Mouse (Mus musculus) macrophage (primary cell): ENCODE results near the gene Stip1. TPM values are rescaled to one million over a fixed set of nuclear protein-coding genes. Genes with fewer than 3 reads are reported as not detected.

ENCODE experiments used
- H3K27ac ChIP-seq: fragments of 350-480 bp; formaldehyde crosslinking; 2 replicates; pipeline ENCODE4 v1.9.0; 2021
- H3K36me3 ChIP-seq: fragments of 350-480 bp; formaldehyde crosslinking; 2 replicates; pipeline ENCODE4 v1.9.0; 2021; ENCODE audit errors: inconsistent target
- H3K4me3 ChIP-seq: fragments of 350-480 bp; formaldehyde crosslinking; 2 replicates; pipeline ENCODE4 v1.9.0; 2021; ENCODE audit errors: inconsistent target
- H3K79me2 ChIP-seq: fragments of 350-480 bp; formaldehyde crosslinking; 2 replicates; pipeline ENCODE4 v1.9.0; 2021; ENCODE audit errors: inconsistent target
- WGBS: methylation state at CpG from one replicate; pipeline ENCODE4 v1.1.7; 2026; ENCODE audit warnings: inconsistent platforms; ENCODE audit not compliant: missing documents; 5-methylcytosine and 5-hydroxymethylcytosine counted together
- polyA plus RNA-seq: library from polyadenylated mRNA; stranded (reverse); fragments of 250-400 nt; gene quantifications from 3 replicates; pipeline ENCODE4 v1.2.4, GENCODE M21; 2018; ENCODE audit warnings: inconsistent platforms

Gene Stip1
- polyA plus RNA-seq, 1 experiment from 2014 or later = 149 TPM

DNA sequence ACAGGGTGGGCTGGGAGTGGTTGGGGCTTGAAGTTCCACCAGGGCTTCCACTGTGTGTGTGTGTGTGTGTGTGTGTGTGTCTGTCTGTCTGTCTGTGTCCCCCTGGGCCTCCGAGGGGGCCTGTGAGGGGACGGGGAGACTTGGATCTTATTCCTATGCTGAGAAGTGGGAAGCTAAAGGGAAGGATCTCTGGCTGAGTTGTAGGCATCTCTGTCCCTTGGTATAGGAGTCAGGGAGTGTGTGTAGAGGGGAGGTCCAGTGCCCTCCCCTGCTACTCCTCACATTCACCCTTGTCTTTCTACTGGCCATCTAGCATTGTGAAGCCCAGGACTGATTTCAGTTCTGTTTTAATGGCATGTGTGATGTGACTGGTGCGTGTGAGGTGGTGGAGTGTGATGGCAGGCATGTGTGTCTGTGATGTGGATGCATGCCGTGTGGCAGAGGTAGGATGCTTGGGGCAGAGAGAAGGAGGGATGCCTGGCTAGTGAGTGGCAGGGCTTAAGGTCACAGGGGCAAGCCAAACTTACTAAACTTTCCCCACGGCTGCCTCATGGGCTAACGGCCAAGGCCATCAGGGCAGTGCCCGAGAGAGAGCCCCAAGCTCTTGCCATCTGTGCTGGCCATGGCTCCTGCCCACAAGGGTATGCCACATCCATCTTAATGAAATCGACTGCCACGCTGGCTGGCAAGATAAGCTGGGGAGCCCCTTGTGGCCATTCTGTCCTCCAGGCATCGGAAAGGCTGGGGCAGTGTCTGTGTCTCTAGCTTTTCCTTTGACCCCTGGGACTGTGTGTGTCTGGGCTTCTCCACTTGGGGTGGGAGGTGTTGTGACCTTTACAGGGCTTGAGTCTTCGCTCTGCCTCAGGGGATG is 29.1 kb upstream of the Stip1 start:
- Histone ChIP-seq H3K79me2 (no peaks in the 10 kb centered on the region), H3K4me3 (no peak overlapping the region), H3K27ac (no peak overlapping the region), H3K36me3 (no peaks in the 10 kb centered on the region)
- WGBS = 76% methylated on average over 11 of the region's 11 CpGs

DNA sequence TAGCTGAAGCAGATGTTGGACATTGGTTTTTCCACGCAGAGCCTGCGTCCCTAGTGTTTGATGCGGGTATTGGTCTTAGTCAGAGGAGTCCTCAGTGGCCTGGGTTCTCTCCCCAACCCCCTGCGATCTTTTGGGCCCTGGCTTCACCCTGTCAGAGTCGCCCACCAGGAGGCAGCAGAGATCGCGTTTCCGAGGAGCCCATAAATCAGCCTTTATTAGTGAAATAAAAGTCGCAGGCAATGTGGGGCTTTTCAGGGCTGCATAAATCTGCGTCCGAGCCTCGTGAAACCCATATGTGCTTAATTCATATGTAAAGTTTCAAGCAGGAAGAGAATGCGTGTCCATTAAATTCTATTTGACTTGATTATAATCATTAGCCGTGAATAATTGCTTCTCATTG is 28.4 kb upstream of the Stip1 start:
- WGBS = 13% methylated on average over 14 of the region's 14 CpGs
- H3K36me3 ChIP-seq = no peaks in the 10 kb centered on the region
- H3K79me2 ChIP-seq = no peaks in the 10 kb centered on the region
- no peak overlapping the region for H3K27ac ChIP-seq
- H3K4me3 ChIP-seq = no peak overlapping the region

DNA sequence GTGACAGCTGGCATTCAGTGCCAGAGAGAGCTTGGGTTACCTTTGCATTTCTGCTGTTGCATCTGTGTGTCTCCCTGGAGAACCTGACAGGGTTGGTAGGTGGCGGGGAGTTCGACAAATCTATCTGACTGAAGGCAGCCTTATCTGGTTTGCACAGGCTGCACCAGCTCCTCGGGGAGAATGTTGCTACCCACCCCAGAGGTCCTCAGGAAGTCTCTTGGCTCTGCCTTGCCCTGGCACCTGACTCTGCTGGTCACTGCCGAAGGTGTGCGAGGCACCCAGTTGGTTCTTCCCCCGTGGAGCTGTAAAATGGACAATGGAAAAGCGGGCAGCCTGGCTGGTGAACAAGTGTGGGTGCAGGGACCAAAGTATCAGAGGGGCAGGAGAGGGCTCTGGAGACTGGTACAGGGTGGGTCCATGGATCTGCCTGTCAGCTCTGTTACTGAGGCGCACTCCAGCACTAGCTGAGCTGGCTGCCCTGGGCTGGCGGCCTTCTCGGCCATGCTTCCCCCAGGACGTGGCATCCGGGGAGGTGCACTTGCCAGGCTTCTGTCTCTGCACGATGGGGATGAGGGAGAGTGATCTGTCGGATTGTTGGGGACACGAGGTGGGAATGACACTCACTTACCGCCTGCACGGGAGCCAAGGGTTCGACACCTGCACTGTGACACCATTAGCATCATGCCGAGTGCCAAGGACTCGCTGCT is 27.7 kb upstream of the Stip1 start:
- no peaks in the 10 kb centered on the region for H3K36me3 ChIP-seq
- WGBS = 74% methylated on average over 16 of the region's 20 CpGs
- no peak overlapping the region for H3K27ac ChIP-seq
- no peak overlapping the region for H3K4me3 ChIP-seq
- H3K79me2 ChIP-seq = no peaks in the 10 kb centered on the region

DNA sequence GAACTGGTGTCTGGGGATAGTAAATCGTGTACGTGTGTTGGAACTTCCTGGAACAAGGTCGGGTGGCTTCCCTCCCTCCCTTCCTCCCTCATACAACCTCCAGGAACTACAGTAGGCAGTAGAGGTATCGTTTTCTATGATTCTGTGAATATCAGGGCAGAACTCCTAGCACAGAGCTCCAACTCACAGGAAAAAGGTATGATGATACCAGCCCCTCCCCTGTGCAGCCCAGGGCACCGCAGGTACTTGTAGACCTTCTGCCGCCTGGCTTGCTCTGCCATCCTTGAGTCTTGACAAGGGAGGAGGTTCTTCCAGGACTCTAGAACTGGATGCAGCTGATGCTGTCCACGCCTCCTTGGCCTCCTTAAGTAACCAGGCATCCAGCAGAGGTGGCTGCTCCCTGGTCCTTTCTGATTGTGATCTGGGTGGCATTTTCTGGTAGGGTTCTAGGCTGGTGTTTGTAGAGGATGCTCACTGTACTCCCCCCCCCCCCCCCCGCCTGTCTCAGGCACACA is 27.1 kb upstream of the Stip1 start:
- Histone ChIP-seq H3K79me2 (no peaks in the 10 kb centered on the region), H3K27ac (no peak overlapping the region), H3K36me3 (no peaks in the 10 kb centered on the region), H3K4me3 (no peak overlapping the region)
- WGBS = 40% methylated on average over 7 of the region's 8 CpGs

DNA sequence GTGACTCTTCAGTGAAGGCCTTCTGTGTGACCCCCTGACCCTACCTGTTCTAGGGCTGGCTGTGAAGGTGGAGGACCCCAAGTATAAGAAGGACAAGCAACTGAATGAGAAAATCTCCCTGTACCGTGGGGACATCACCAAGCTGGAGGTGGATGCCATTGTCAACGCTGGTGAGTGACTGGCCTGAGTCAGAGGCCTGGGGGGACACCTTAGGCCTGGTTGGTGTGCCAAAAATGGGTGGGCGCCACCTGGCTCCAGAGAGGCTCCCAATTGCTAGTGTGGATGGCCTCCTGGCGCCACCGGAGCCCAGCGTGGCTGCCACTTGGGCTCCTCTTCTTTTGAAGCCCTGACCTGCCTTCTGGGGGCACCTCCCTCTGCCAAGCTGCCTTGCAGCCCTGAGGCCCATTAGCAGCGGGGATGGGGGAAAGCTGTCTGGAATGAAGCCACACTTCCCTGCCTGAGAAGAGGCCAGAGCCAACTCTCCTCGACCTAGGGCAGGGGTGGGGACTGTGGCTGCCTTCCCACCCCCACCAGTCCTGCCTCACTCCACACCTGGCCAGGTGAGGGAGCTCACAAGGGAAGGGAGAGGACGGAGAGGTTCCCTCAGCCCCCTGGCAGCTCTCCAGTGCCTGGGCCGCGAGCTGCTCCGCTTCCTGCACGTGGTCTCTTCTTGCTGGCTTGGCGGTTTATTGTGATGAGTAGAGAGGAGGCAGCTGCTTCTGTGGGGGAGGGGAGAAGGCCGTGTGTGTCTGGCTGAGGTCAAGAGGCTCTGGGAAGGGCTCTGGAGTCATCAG is 26.5 kb upstream of the Stip1 start:
- H3K4me3 ChIP-seq = no peak overlapping the region
- H3K27ac ChIP-seq = no peak overlapping the region
- H3K36me3 ChIP-seq = no peaks in the 10 kb centered on the region
- no peaks in the 10 kb centered on the region for H3K79me2 ChIP-seq
- 47% methylated on average over 15 of the region's 15 CpGs for WGBS

DNA sequence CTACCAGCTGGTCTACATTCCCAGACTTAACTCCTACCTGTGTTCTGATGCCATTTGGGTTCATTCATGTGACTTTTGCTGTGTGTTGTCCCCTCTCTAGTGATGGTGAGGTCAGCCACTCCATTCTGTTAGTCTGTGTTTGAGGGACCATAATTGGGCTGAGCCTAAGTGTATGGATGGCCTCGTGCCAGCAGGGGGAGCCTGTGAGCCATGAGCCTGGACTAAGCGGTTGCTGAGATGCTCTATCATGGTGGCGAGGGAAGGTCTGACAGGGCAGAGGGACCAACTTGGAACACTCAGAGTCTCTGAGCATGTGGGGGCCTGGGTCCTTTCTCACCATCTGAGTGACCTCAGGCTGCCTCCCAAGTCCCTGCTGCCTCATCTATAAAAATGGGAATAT is 24.8 kb upstream of the Stip1 start:
- Histone ChIP-seq H3K36me3 (no peaks in the 10 kb centered on the region), H3K79me2 (no peaks in the 10 kb centered on the region), H3K27ac (no peak overlapping the region), H3K4me3 (no peak overlapping the region)
- WGBS = 3% methylated on average over 3 of the region's 3 CpGs

DNA sequence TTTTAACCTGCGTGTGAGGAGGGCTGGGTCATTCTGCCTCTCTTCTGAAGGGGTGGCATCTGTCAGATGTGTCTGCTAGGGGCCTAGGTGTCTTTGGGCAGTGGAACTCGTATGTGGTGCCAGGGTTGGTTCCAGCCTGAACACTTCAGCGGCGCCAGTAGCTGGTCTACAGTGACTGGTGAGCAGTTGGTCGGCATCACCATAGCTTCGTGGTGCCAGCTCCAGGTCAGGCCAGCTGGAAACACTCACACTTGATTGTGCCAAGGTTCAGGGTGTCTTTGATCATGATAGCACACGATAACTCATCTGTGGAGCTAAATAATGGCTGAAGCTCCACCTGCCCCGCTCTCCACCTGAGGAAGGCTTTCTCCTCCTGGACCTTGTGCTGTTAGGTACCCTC is 23.1 kb upstream of the Stip1 start:
- Histone ChIP-seq H3K79me2 (no peaks in the 10 kb centered on the region), H3K36me3 (no peaks in the 10 kb centered on the region), H3K27ac (no peak overlapping the region), H3K4me3 (no peak overlapping the region)
- 91% methylated on average over 8 of the region's 8 CpGs for WGBS

DNA sequence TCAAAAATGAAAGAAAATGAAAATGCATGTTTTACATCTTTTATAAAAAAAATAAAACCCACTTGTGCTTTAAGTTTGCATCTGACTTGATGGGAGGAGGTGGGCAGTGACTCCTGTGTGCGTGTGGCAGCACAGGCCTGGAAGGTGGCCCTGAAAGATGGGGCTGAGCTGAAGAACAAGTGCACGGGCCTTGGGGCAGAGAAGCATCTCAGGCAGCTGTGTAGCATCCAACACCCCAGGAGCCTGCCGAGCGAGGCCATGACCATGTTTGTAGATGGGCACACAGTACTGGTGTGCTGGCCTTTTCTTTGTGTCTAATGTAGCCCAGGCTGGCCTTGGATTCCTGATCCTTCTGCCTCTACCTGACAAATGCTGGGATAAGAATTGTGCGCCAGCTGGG is 22.3 kb upstream of the Stip1 start:
- Histone ChIP-seq H3K27ac (no peak overlapping the region), H3K4me3 (no peak overlapping the region), H3K36me3 (no peaks in the 10 kb centered on the region), H3K79me2 (no peaks in the 10 kb centered on the region)
- 94% methylated on average over 5 of the region's 5 CpGs for WGBS

DNA sequence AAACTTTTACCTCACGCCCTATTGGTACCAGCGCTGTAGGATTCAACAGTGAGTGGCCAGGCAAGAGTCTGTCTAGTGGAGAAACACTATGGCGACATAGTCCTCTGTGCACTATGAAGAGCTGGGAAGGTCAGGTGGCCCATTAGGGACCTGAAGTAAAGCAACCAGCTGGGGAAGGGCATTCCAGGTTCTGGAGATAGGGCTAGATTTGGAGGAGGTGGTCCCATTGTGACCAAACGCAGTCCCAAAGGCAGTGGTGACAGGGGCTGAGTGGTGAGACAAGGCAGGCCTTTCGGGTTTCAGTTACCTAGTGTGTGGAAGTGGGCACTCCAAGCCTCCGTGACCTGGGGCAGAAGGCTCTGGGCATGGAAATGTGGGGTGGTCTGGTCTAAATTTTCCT is 18.8 kb upstream of the Stip1 start:
- Histone ChIP-seq H3K79me2 (no peaks in the 10 kb centered on the region), H3K4me3 (no peak overlapping the region), H3K27ac (no peak overlapping the region), H3K36me3 (no peaks in the 10 kb centered on the region)
- 97% methylated on average over 6 of the region's 6 CpGs for whole genome bisulfite sequencing

DNA sequence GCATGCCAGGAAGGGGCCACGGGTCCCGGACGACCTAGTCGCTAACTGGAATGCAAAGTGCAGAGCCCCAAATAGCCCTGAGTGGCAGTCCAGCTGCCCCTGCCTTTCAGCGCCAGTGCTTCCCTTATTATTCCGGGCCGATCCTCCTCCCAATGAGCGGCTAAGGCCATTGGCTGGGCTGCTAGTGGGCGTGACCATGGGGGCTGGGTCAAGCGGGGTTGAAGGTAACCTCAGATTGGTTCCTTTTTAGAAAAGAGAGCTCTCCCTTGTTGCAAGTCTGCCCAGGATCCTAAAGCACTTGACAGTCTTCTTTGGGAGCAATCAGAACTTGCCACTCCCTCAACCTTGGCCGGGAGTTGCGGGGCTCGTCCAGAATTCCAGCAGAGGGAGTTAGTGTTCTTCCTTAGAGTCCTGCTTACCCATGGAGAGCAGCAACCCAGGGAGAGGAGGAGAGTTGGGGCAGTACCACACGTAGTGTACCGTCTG is 18.0 kb upstream of the Stip1 start:
- 0 out of 2 replicates have a peak overlapping the region, but pooled peaks have one; percentile 7 for H3K27ac ChIP-seq
- H3K4me3 ChIP-seq = peak overlapping the region; percentile 37
- WGBS = 9% methylated on average over 15 of the region's 15 CpGs
- no peaks in the 10 kb centered on the region for H3K79me2 ChIP-seq
- no peaks in the 10 kb centered on the region for H3K36me3 ChIP-seq

DNA sequence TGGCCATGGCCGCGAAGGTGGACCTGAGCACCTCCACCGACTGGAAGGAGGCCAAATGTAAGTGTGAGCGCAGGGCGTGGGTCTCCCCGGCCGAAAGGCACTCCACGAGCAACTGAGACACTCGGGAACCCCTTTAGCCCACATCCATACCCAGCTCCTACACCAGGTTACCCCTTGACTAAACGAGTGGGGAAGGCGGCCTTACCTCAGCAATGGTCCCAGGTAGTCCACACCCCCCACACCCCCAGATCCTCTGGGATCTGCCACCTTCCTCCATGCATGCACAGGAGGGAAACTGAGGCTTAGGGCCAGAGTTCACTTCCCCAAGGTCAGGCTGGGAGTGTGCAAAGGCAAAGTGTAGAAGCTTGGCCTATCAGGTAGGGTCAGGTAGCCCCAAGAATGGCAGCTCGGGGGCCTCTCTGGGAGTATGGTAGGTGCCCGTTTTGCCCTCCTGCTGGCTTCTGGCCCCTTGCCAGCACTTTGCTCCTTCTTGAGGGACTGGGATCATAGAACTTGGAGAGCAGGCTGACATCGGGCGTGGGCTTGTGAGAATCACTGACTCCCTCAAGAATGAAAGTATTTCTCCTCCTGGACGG is 17.5 kb upstream of the Stip1 start:
- 2% methylated on average over 16 of the region's 16 CpGs for WGBS
- Histone ChIP-seq H3K79me2 (no peaks in the 10 kb centered on the region), H3K4me3 (peak overlapping the region; percentile 37), H3K36me3 (no peaks in the 10 kb centered on the region), H3K27ac (0 out of 2 replicates have a peak overlapping the region, but pooled peaks have one; percentile 7)

DNA sequence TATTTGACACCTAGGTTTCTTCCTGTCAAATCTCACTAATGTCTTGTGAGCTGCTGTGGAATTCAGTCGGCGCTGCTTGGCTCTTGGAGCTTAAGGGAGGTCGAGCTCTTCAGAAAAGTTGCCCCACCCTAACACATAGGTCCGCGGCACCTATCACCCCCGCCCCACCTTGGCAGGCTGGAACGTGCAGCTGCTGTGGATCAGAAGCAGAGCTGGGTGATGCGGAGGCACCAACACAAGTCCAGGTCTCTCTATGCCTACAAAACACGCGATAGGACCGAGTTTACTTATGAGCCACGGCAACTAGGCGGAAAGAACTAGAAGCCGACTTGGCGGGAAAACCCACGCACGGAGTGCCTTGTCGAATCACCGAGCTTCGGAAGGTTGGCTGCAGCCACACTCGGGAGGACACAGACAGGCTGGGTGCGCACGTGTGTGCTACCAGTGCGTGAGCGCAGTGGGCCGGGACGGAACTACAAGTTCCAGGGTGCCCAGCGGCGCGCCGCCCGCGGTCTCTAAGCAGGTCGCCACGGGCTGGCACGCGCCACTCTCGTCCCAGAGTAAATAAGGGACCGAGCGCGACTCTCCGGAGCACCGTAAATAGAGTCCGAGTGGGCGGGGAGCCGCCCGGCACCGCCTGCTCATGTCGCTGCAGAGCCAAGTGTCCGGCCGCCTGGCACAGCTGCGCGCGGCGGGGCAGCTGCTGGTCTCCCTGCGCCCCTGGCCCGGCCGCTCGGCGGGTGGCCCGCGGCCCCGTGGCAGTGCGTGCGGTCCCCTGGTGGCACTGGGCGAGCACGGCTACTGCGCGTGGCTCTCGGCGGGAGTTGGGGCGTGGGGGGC is 16.7 kb upstream of the Stip1 start, which contains the start of gene Macrod1:
Gene Macrod1, plus strand, starts transcription at position 563 of the 840 bp plus-strand sequence.
- H3K27ac ChIP-seq = 0 out of 2 replicates have a peak within 1 kb of the TSS, but pooled peaks have one; percentile 7
- WGBS = 3% methylated on average over 70 of the region's 72 CpGs
- H3K79me2 ChIP-seq = no peaks in the 10 kb centered on the region
- H3K36me3 ChIP-seq = no peaks in the 10 kb centered on the region
- H3K4me3 ChIP-seq = peak within 1 kb of the TSS; percentile 37

DNA sequence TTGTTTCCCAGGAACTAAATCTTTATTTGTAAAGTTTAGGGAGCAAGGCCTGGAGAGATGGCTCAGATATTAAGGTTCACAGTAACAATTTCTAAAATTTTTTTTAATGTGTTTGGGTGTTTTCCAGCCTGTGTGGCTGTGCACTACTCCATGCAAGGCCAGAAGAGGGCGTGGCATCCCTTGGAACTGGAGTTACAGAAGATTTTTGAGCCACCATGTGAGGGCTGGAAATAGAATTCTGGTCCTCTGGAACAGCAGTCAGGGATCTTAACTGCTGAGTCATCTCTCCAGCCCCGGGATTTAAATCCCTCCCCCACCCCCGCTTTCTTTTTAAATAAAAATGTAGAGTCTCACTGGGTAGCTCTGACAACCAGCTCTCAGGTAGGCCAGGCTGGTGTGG is 15.4 kb upstream of the Stip1 start:
- H3K79me2 ChIP-seq = no peaks in the 10 kb centered on the region
- H3K27ac ChIP-seq = no peak overlapping the region
- H3K4me3 ChIP-seq = no peak overlapping the region
- H3K36me3 ChIP-seq = no peaks in the 10 kb centered on the region
- WGBS = 56% methylated on average over 3 of the region's 3 CpGs
